Mouse (Mus musculus): Measurements from ENCODE around the gene Dab1. TPM values are rescaled to one million over a fixed set of nuclear protein-coding genes. Genes with fewer than 3 reads are reported as not detected.

Gene Dab1
- polyA plus RNA-seq, 1 experiment from 2014 or later: 77.8 TPM

DNA sequence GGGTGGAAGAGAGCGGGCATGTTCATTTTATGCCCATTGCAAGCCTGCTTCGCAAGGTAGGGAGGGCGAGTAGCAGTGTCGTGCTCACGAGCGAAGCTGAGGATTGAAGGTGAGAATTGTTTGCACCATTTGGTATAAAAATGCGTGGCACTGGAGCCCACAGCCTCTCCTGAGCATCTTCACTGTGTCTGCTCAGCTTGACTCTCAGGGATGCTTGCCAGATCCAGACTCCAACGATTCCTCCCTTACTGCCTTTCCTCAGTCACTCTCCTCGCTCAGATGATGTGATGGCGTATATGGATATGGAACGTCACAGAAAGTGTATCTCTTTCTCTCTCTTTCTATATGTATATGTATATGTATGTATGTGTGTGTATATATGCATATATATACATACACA is 813.0 kb downstream of the Dab1 start:
- whole genome bisulfite sequencing: 90% methylated on average over 11 of the region's 11 CpGs
- H3K9ac ChIP-seq: no peak overlapping the region
- H3K27me3 ChIP-seq: no peaks in the 10 kb centered on the region
- H3K27ac ChIP-seq: no peak overlapping the region; the same call in 1 of the 2 replicates
- H3K4me2 ChIP-seq: no peak overlapping the region
- H3K36me3 ChIP-seq (replicated peaks): no peaks in the 10 kb centered on the region
- H3K4me3 ChIP-seq (replicated peaks): no peak overlapping the region
- peaks cover 24% of the 10 kb centered on the region for H3K4me1 ChIP-seq
- no peaks in the 10 kb centered on the region for H3K9me3 ChIP-seq
- ATAC-seq (ENCODE audit: low FRiP score): no peak

DNA sequence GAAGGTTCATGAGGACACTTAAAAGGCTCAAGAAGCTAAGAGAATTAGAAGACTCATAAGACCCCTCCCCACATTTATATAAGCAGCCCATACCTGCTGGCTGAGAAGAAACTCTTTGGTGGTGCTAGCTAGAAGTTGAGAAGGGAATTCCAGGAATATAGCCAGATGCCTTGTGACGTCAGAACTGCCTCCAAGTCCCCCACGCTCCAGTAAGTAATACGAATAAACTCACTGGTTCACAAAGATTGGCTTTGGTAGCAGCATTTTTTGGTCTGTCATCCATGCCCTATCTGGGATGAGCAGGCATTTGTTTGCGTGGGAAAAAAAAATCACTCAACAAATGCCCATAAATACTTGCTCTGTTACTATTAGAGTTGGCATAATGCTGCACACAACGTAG is 816.6 kb downstream of the Dab1 start:
- Histone ChIP-seq H3K9me3 (no peaks in the 10 kb centered on the region), H3K4me2 (no peak overlapping the region), H3K4me1 (peaks cover 25% of the 10 kb centered on the region), H3K27me3 (no peaks in the 10 kb centered on the region), H3K36me3 (replicated peaks) (no peaks in the 10 kb centered on the region), H3K4me3 (replicated peaks) (no peak overlapping the region), H3K9ac (no peak overlapping the region), H3K27ac (no peak overlapping the region)
- 89% methylated on average over 5 of the region's 5 CpGs for WGBS
- no peak for ATAC-seq (ENCODE audit: low FRiP score)

DNA sequence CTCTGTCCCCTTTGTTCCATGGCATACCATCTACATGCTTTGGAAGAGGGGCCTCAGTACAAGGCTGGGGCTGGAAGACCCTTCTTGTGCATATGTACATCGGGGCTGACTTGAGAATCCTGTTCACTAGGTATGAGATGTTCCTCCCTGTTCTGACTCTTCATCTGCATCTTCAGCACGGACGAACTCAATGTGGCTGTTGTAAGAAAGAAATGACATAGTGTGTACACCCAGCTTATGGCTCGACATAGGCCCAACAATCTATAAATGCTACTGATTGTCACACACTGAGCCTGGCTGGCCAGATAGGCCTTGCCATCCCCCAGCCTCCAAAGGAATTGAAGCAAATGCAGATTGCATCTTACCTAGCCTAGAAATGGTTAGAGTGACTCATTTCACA is 817.3 kb downstream of the Dab1 start:
- Histone ChIP-seq H3K9me3 (no peaks in the 10 kb centered on the region), H3K4me1 (peaks cover 20% of the 10 kb centered on the region), H3K36me3 (replicated peaks) (no peaks in the 10 kb centered on the region), H3K4me2 (no peak overlapping the region), H3K9ac (no peak overlapping the region), H3K27ac (no peak overlapping the region), H3K27me3 (no peaks in the 10 kb centered on the region), H3K4me3 (replicated peaks) (no peak overlapping the region)
- ATAC-seq (ENCODE audit: low FRiP score): no peak
- WGBS: 95% methylated on average over 4 of the region's 4 CpGs

DNA sequence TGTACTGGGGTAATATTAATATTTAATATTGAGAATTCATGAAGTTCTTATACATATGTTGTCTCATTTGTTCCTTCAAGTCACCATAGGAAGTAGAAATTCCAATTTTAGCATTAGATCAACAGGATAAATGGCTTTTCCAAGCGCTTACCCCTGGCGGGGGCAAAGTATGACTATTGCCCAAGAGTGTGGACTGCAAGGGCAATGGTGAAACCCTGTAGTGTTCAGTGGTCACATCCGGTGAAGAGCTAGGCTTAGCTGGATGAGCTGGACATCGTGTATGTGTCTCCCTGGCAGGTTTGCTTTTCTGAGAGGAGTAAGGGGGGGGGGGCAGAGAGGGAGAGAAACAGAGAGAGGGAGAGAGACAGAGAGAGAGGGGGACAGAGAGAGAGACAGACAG is 819.6 kb downstream of the Dab1 start:
- no peak overlapping the region for H3K27ac ChIP-seq
- no peaks in the 10 kb centered on the region for H3K27me3 ChIP-seq
- no peaks in the 10 kb centered on the region for H3K36me3 ChIP-seq (replicated peaks)
- WGBS: 91% methylated on average over 4 of the region's 4 CpGs
- H3K9me3 ChIP-seq: no peaks in the 10 kb centered on the region
- no peak overlapping the region for H3K9ac ChIP-seq
- H3K4me1 ChIP-seq: peaks cover 24% of the 10 kb centered on the region
- no peak for ATAC-seq (ENCODE audit: low FRiP score)
- no peak overlapping the region for H3K4me2 ChIP-seq
- no peak overlapping the region for H3K4me3 ChIP-seq (replicated peaks)

DNA sequence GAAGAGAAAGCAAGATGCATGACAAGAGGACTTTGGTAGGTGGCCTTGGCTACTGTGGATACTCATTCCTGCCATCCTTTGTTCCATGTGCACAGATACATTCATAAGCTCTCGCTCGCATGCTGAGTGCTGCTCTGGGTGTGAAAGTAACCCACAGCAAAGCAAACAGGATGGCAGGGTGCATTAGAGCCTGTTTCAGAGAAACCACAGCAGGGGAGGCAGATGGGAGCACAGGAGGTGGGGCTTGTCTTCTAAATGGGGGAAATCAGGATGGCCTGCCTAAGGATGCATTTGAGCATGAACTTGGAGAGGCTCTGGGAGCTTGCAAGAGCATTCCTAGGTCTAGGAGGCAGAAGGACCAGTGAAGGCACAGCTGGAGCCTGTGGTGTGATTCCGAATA is 820.5 kb downstream of the Dab1 start:
- H3K4me1 ChIP-seq: peaks cover 29% of the 10 kb centered on the region
- no peak overlapping the region for H3K4me3 ChIP-seq (replicated peaks)
- no peaks in the 10 kb centered on the region for H3K36me3 ChIP-seq (replicated peaks)
- no peaks in the 10 kb centered on the region for H3K9me3 ChIP-seq
- no peak overlapping the region for H3K9ac ChIP-seq
- no peak overlapping the region for H3K4me2 ChIP-seq
- H3K27me3 ChIP-seq: no peaks in the 10 kb centered on the region
- H3K27ac ChIP-seq: no peak overlapping the region
- WGBS: 81% methylated on average over 3 of the region's 3 CpGs
- ATAC-seq (ENCODE audit: low FRiP score): no peak

DNA sequence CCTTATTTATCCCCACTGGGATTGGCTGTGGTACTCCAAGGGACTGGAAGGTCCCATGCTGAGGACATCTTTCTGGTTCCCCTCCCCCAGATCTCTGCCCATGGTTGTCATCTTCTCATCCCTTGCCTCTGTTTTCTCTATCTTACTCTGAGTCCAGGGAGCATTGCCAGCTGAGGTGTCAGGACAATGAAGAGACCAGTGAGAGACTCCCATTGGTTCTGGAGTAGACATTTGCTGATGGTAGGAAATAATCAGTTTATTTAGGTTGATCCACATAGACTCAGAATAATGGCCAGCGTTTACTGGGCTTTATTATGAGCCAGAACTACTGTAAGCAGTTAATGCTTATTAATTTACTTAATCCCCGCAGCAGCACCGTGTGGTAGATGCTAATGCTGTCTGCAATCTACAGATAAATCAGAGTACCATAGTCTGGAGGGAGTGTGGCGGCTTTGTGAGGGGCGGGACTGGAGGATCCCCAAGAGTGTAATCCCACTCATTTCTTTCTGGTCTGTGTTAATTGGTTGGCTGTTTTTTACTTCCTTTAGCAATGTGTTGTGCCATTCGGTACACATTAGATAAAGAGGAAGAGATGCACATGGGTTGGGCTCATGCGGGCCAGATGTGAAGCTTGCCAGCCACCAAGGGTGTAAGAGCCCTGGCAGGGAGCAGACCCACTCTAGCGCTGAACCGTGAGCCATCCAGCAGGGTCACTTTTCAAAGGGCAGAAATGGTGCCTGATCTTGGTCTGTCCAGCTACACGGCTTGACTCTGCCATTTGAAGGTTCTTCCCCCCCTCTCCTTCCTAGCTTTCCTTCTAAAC is 824.0 kb downstream of the Dab1 start:
- Histone ChIP-seq H3K9me3 (no peaks in the 10 kb centered on the region), H3K9ac (no peak overlapping the region), H3K27me3 (no peaks in the 10 kb centered on the region), H3K36me3 (replicated peaks) (no peaks in the 10 kb centered on the region), H3K4me1 (peaks cover 24% of the 10 kb centered on the region), H3K27ac (no peak overlapping the region), H3K4me3 (replicated peaks) (no peak overlapping the region), H3K4me2 (no peak overlapping the region)
- ATAC-seq (ENCODE audit: low FRiP score): no peak
- 67% methylated on average over 10 of the region's 10 CpGs for WGBS

DNA sequence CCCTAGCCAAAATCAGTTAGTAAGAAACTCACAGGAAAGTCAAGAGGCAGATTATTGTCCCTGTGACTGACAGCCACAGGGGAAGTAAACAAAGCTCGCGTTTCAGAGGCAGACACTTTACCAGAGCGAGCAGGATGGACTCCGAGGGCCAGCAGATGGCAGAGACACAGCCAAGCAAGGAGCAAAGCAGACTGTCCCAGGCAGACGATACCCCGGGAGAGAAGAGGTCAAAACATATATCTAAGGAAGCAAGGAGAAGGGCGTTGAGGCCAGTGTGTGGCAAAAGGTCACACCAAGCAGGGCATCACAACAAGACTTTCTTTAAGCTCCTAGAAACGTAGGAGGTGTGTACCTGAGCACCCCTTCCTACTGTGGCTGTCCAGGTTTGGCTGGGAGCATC is 824.6 kb downstream of the Dab1 start:
- H3K27ac ChIP-seq: no peak overlapping the region
- H3K4me3 ChIP-seq (replicated peaks): no peak overlapping the region
- WGBS: 51% methylated on average over 8 of the region's 8 CpGs
- no peak for ATAC-seq (ENCODE audit: low FRiP score)
- H3K27me3 ChIP-seq: no peaks in the 10 kb centered on the region
- peaks cover 24% of the 10 kb centered on the region for H3K4me1 ChIP-seq
- no peaks in the 10 kb centered on the region for H3K36me3 ChIP-seq (replicated peaks)
- no peak overlapping the region for H3K4me2 ChIP-seq
- no peak overlapping the region for H3K9ac ChIP-seq
- no peaks in the 10 kb centered on the region for H3K9me3 ChIP-seq

DNA sequence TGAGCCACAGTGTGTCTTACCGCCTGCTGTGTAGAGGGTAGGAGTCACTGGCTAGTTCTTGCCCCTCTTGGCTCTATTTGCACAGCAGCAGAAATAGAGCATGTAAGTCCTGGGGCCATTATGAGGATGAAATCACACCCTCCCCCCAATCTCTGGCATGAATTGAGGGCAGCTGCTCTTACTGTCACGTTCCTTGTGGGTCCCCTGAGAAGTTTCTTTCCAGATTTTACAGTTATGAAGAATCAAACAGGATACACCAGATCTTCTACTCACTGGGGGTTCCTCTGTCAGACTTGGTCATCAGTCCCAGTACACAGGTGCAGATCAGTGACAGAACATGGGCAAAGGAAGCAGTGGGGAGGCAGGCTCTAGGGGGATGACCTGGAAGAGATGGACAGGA is 825.8 kb downstream of the Dab1 start:
- Histone ChIP-seq H3K36me3 (replicated peaks) (no peaks in the 10 kb centered on the region), H3K4me2 (no peak overlapping the region), H3K9ac (no peak overlapping the region), H3K4me1 (peaks cover 19% of the 10 kb centered on the region), H3K9me3 (no peaks in the 10 kb centered on the region), H3K27me3 (no peaks in the 10 kb centered on the region), H3K4me3 (replicated peaks) (no peak overlapping the region), H3K27ac (no peak overlapping the region)
- no peak for ATAC-seq (ENCODE audit: low FRiP score)
- 76% methylated on average over 2 of the region's 2 CpGs for WGBS

DNA sequence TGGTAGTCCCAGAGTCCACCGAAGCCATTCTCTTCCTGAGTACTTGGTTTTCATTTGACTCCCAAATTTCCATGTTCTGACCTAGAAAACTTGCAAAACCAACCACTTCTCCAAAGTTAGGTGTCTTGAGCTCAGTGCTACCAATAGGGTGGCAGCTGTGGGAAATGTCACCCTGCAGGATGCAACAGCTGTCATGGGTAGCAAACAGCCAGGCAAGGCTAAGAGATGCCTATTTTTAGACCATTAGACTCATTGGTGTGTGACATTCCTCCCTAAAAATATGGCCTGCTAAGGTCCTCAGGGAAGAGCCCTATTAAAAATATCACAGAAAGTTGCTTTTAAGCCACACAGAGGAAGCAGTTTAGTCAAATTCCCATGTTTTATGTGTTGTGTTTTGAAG is 829.0 kb downstream of the Dab1 start:
- H3K4me2 ChIP-seq: no peak overlapping the region
- H3K4me3 ChIP-seq (replicated peaks): no peak overlapping the region
- 92% methylated on average over 1 of the region's 1 CpGs for WGBS
- H3K36me3 ChIP-seq (replicated peaks): no peaks in the 10 kb centered on the region
- H3K9me3 ChIP-seq: no peaks in the 10 kb centered on the region
- ATAC-seq (ENCODE audit: low FRiP score): no peak
- H3K27ac ChIP-seq: no peak overlapping the region
- H3K4me1 ChIP-seq: peaks cover 17% of the 10 kb centered on the region
- no peak overlapping the region for H3K9ac ChIP-seq
- no peaks in the 10 kb centered on the region for H3K27me3 ChIP-seq

DNA sequence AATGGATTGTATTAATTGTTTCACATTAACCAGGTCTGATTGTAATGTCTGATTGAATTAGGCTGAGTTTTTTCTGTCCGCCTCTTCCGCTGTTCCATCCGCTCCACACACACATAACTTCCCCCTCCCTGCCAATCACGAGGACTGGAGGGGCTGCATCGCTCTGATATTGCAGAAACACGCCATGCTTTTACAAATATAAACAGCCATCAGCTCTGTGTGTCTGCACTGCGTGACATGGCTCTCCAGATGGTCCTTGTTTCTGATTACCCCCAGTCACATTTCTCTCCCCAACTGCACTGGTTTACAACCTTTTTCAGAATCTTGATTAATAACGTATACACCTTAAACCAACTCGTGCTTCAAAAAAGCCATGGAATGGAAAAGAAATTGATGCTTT is 831.5 kb downstream of the Dab1 start:
- 70% methylated on average over 9 of the region's 9 CpGs for WGBS
- no peak overlapping the region for H3K4me2 ChIP-seq
- peaks cover 9% of the 10 kb centered on the region; the same call in 1 of the 2 replicates for H3K4me1 ChIP-seq
- H3K27me3 ChIP-seq: no peaks in the 10 kb centered on the region
- no peak overlapping the region for H3K4me3 ChIP-seq (replicated peaks)
- H3K27ac ChIP-seq: no peak overlapping the region
- H3K36me3 ChIP-seq (replicated peaks): no peaks in the 10 kb centered on the region
- no peak overlapping the region for H3K9ac ChIP-seq
- no peaks in the 10 kb centered on the region for H3K9me3 ChIP-seq
- ATAC-seq (ENCODE audit: low FRiP score): 0 out of 2 replicates have a peak, but pooled peaks have one; percentile 36

DNA sequence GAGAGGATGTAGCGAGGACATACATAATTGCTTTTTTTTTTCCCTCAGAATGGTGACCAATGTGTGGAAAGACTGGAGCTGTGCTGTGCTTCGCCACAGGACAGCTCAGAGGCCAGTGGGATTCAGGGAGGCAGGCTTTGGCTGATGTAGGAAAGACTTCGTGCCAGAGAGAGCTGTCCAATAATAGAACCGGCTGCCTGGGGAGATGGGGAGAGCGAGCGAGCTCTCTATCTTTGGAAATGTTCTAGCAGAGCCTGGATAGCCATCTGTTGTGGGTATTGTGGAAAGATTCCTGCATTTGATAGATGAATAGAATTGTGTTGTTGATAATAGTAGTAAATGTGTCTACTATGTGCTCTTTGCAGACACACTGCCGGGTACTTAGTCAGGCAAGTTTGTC is 833.4 kb downstream of the Dab1 start:
- Histone ChIP-seq H3K36me3 (replicated peaks) (no peaks in the 10 kb centered on the region), H3K4me1 (peaks cover 7% of the 10 kb centered on the region; the same call in 1 of the 2 replicates), H3K4me2 (no peak overlapping the region), H3K27ac (no peak overlapping the region), H3K4me3 (replicated peaks) (no peak overlapping the region), H3K27me3 (no peaks in the 10 kb centered on the region), H3K9me3 (no peaks in the 10 kb centered on the region), H3K9ac (no peak overlapping the region)
- 65% methylated on average over 7 of the region's 7 CpGs for WGBS
- ATAC-seq (ENCODE audit: low FRiP score): 0 out of 2 replicates have a peak, but pooled peaks have one; percentile 6

DNA sequence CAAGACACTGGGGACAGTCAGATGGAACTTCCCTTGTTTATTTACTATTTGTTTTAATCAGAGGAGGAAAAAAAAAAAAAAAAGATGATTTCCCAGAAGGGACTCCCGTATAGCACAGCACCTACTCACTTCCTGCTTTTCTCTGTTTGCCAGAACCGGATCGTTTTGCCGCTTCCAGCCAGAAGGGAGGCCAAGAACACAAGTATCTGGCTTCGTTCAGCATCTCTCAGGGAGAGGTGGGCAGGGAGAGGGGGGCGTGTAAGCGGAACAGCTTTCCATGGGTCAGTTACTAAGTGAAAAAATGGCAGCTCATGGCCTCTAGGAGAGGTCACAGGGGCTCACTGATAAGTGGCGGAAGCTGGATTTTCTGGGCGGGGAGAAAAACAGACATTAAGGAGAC is 836.0 kb downstream of the Dab1 start:
- Histone ChIP-seq H3K4me2 (no peak overlapping the region), H3K27ac (no peak overlapping the region), H3K9ac (no peak overlapping the region), H3K4me1 (peaks cover 7% of the 10 kb centered on the region; the same call in 1 of the 2 replicates), H3K27me3 (no peaks in the 10 kb centered on the region), H3K9me3 (no peaks in the 10 kb centered on the region), H3K4me3 (replicated peaks) (no peak overlapping the region), H3K36me3 (replicated peaks) (no peaks in the 10 kb centered on the region)
- no peak for ATAC-seq (ENCODE audit: low FRiP score)
- 79% methylated on average over 9 of the region's 9 CpGs for WGBS

DNA sequence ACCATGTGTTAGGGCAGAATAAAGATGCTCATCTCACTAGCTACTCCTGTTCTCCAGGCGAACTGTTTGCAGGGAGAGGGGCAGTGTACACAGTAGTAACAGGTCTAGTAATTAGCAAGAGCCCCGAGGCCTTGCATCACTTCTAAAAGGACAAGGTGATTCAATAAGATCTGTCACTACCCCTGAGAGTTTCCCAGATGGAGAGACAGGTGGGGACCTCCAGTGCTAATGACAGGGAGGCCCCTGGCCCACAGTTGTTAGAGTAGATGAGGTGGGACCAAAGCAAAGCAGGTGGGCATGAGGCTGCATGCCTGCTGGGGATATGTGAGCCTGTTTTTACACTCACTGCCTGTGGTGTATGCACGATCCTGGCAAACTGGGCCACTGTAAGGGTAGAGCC is 836.6 kb downstream of the Dab1 start:
- no peak overlapping the region for H3K27ac ChIP-seq
- peaks cover 7% of the 10 kb centered on the region; the same call in 1 of the 2 replicates for H3K4me1 ChIP-seq
- H3K4me3 ChIP-seq (replicated peaks): no peak overlapping the region
- no peaks in the 10 kb centered on the region for H3K36me3 ChIP-seq (replicated peaks)
- H3K27me3 ChIP-seq: no peaks in the 10 kb centered on the region
- H3K4me2 ChIP-seq: no peak overlapping the region
- no peak; the same call in 1 of the 2 replicates for ATAC-seq (ENCODE audit: low FRiP score)
- 71% methylated on average over 3 of the region's 3 CpGs for WGBS
- no peaks in the 10 kb centered on the region for H3K9me3 ChIP-seq
- no peak overlapping the region for H3K9ac ChIP-seq
